Mouse (Mus musculus): ENCODE data around the gene Gpr155.
A peak's percentile ranks its signal among the peaks of the same experiment; 100 is the strongest.

Gene Gpr155

DNA sequence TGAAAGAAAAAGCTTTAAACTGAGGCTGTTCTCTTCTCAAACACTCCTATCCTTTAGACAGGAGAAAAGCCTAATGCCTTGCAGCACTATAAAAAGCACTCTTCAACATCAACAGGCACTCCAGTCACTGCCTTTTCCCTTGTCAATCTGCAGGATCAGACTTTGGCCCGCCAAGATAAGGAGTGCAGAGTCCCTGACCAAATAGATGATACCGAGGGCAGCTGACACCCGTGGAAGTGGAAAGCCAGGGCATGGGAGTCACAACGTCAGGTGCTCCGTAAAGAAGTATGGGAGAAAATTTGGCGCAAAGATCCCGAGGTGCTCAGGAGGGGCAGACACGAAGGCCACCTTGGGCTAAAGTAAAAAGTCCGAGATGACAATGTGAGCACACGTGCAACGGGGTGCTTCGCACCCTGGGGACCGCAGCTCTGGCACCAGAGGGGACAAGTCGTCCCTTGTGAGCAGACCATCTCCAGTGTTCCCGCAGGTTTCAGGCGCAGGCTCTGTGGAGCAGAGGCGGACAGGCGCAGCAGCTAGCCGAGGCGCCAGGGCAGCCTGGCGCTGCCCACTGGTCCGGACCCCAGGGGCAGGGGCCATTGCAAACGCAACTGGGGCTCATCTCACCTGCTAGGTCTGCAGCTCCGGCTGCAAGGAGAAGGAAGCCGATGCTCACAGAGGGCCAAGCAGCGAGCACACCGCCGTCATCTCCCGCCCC lies 574 bp downstream of the Gpr155 start:
- peak in 1 of 2 experiments; percentile 36 for DNase-seq

- no peak for DNase-seq
Measured at GRCm38 (mm10) chr2:73385172-73385571, 1.2 kb downstream of the Gpr155 start.

DNA sequence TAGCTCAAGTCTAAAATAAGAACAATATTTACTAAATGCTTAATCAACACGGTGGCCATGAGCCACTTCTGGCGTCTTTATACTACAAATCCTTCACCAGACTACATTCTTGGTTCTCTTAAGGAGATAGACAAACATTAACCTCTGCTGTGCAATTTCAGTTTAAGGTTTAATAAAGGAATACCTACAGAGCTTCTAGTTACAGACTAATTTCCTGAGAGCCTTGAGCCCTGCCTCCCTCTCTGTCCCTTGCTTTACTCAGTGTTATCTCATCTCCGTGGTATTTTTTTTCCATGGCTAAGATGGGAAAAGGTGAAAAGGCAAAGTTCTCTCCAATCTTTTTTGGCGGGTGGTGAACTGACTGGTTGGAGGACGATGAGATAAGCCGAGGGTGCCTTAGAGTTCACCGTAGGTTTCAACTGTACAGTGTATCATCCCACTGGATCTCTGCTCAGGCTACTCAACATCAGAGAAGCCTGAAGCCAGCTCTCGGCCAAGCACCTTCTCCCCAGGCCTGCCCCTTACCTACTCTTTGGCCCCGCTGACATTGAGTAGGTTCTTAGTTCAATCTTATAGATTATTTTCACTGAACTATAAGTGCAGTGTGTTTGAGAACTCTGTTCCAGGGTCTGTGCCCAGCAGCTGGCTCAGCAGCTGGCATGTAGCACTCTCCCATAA lies 5.9 kb downstream of the Gpr155 start:
- no peak for DNase-seq

- DNase-seq, result no peak
Measured at GRCm38 (mm10) chr2:73379656-73380055, 6.7 kb downstream of the Gpr155 start.

DNA sequence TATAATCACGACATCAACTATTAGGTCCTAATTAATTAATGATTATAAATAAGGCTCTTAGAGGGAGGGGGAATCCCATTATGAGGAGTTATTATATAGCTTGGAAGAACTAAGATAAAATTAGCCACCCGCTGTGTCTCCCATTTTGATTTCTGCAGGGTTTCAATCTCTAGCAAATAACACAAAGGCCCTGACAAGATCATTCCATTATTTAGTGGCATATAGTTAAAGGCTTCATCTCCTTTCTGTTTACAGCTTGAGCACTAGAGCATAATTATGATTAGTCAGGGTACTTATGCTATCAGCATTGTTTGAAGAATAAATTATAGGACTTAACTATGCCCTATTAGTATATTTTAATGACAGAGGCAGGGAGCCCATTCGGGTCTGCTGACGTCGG lies 8.0 kb downstream of the Gpr155 start:
- DNase-seq, result no peak

GRCm38 (mm10) chr2:73371530-73372335 lies 14.6 kb downstream of the Gpr155 start:
- no peak for DNase-seq

DNA sequence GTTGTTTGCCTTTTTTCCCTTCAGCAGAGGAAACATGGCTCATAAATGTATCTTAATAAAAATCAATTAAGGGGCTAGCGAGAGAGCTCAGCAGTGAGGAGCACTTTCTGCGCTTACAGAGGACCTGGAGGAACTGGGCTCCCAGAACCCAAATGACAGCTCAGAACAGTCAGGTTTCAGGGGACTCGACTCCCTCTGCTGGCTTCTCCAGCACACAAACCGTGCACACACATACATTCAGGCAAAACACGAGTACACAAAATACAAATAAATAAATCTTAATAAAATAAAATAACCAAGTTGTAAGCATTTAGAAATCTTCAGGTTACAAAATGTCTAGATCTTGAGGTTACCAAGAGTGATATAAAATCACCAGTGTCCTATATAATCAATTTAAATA lies 22.9 kb downstream of the Gpr155 start:
- no peak for DNase-seq

DNA sequence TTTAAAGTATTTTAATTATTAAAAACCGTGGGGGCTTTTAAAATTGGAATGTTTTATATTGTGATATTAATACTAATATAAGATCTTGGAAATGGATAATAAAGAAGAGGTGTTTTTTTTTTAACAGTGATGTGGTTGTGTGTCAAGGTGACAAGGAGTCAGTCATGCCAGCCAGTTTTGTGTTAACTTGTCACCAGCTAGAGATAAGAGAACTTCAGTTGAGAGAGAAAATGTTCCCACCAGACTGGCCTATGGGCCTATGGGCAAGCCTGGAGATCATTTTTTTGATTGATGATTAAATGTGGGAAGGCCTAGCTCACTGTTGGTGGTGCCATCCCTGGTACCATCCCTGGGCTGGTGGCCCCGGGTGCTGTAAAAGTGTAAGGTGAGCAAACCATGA lies 25.8 kb downstream of the Gpr155 start:
- DNase-seq, result no peak

DNA sequence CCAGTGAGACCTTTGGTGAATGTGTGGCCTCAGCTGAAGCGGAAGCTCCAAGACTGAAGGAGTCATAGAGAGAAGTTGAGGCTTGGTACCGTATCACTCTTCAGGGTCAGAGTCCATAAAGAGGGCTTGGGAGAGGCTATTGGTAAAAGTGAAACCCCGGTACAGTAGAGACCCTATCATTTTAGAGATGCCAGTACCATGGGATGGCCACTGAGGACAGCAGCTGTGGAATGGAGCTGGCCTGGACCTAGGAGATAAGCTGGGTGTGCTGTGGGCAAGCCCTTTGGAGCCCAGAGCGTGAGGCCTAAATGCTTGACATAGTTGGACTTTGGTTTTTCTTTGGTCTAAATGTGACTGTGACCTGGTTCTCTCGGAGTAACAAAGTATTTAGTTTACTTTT lies 26.4 kb downstream of the Gpr155 start:
- DNase-seq, result peak in 1 of 2 experiments; percentile 7

GRCm38 (mm10) chr2:73357004-73357403 lies 29.4 kb downstream of the Gpr155 start:
- DNase-seq, result no peak

- no peak for DNase-seq
Measured at GRCm38 (mm10) chr2:73351927-73352374, 34.4 kb downstream of the Gpr155 start.

GRCm38 (mm10) chr2:73351496-73351895 lies 34.9 kb downstream of the Gpr155 start:
- no peak for DNase-seq

- DNase-seq, result no peak
Measured at GRCm38 (mm10) chr2:73348221-73348620, 38.2 kb downstream of the Gpr155 start.

DNA sequence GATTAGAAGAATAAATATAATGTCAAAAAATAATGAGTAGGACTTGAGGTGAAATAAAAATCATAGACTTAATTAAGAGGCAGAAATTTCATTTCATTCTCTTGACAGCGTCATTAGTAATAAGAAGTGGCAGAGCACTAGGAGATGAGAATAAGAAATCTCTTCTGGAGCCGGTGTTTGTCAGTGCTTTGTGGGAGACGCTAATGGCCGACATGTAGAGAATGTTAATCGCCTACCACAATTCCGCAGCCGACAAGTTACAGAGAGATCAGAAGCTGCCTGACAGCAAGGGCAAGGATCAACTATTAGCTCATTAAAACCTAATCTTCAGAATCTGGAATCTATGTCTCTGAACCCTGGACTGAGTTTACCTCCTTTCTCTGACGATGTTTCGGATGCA lies 38.6 kb downstream of the Gpr155 start:
- DNase-seq, result no peak

DNA sequence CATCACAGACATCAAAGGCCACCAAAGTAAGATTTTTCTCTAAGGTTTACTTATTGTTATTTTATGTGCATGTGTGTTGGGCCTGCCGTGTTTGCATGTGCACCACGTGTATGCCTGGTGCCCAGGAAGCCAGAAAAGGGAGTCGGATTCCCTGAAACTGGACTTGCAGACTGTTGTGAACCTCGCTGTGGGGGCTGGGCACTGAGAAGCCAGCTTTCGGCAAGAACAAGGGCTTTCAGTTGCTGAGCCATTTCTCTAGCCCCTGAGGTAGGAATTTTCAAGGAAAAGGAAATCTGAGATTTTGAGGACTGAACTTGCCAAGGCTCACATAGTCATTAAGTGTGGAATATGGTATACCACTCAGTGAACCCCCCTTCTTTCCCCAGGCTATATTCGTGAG lies 39.2 kb downstream of the Gpr155 start:
- no peak for DNase-seq

DNA sequence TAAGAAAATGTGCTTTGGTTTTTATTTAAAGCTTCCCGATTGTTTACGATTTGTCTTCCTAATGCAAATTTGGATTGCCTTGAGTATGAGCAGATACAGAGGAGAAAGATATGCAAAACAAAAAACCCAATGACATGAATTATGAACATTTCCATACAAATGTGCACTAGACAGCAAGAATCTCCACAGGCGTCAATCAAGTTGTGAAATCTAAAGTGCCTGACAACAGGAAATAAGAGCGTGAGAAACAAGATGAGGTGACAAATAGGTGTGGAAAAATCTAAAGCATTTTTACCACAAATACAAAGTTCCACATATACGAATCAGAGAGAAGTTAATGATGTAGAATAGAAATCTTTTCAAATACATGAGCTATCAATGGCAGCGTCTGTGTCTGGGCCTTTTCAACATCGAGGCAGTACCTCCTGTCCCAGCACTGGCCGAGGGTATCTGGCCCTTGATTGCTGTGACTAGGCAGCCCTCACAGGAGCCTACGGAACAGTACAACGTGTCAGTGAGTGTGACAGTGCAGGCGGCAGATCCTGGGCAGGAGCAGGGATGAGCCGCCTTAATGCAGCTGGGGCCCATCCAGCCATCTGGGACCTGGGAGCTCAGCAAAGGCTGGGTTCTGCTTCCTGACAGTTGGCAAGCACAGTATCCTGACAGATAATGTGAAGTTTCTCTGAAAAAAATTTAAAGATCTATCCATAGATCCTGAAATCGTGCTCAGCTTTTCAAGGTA lies 39.9 kb downstream of the Gpr155 start:
- DNase-seq, result no peak

- DNase-seq, result no peak
Measured at GRCm38 (mm10) chr2:73345204-73345603, 41.2 kb downstream of the Gpr155 start.

DNA sequence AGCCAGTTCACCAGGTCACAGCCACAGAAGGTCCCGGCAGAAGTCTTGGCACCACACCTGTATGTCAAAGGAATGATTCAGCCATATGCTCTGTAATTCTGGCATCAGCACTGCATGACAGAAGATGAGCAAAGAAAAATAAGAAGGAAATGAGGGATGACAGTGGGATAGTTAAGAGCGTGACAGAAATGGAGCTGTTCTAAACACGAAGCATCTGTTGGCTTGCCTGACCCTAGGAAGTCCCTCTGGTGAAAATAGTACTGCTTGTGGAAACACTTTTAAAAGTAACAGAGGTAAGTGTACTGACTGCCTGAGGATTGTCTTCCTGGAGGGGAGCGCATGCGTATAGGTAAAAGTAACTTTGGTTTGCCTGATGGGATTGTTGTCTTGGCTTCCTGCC lies 42.7 kb downstream of the Gpr155 start:
- no peak for DNase-seq

DNA sequence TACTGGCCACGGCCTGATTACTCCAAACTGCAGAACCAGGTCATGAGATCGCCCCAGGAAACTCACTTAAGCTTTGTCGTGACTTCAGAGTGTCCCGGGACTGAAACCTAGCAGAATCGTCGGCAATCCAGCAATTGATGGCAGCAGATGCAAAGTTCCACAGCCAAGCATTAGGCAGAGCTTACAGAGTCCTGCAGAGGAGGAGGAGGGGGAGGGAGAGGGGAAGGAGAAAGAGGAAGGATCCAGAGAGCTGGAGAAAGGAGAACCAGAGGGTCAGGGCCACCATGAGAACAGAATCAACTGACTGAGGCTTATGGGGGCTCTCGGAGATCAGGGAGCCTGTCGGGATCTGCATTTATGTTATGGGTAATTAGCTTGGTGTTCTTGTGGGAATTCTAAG lies 48.0 kb downstream of the Gpr155 start:
- no peak for DNase-seq

DNA sequence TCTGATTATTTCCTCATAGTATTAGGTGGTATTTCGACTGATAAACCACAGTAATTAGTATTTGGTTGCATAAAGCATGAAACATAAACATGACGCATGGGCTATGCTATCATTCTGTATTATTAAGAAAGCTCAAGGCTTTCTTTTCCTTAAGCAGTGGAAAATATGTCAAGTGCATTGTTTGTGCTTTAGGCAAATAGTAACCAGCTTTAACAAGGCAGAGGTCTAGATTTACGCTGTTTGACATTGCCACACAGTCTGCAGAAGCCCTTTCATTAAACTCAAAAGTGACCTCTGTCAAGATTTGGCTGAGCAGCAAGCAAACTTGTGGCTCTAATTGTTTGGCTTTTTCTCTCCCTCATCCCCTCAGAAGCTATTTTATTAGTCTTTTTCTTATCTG lies 50.4 kb downstream of the Gpr155 start:
- DNase-seq, result no peak

GRCm38 (mm10) chr2:73325871-73326270 lies 60.5 kb downstream of the Gpr155 start:
- peak; percentile 43 to 48 for DNase-seq

GRCm38 (mm10) chr2:73322991-73323390 lies 63.4 kb downstream of the Gpr155 start:
- DNase-seq, result no peak

GRCm38 (mm10) chr2:73319218-73319617 lies 67.2 kb downstream of the Gpr155 start:
- no peak for DNase-seq

Data from kidney, postnatal 25 days (tissue).